Mouse (Mus musculus): ENCODE measurements at regions not wholly inside any gene's neighbourhood (a gene's known extent, or its start where the extent isn't known, plus 50 kb on each side); places are given as distances from the start of the nearest gene placed in this dataset.

- TF ChIP-seq POLR2A (IDR thresholded peaks at IDR 0.05; ENCODE audit: control insufficient read depth, extremely low read depth, insufficient read depth, low read length, poor library complexity): no peak
- no peak for TF ChIP-seq CTCF (IDR thresholded peaks at IDR 0.05; ENCODE audit: borderline replicate concordance, control insufficient read depth, extremely low read depth, insufficient read depth, low read length, poor library complexity)
Measured at GRCm38 (mm10) chr9:93083114-93083513, 541.1 kb downstream of the Plod2 start.
